Mouse (Mus musculus): ENCODE measurements around the gene Spon1. TPM values are rescaled to one million over a fixed set of nuclear protein-coding genes. Genes with fewer than 3 reads are reported as not detected.

The Spon1 gene
- polyA plus RNA-seq, 1 experiment from 2014 or later, result 30.2 TPM

DNA sequence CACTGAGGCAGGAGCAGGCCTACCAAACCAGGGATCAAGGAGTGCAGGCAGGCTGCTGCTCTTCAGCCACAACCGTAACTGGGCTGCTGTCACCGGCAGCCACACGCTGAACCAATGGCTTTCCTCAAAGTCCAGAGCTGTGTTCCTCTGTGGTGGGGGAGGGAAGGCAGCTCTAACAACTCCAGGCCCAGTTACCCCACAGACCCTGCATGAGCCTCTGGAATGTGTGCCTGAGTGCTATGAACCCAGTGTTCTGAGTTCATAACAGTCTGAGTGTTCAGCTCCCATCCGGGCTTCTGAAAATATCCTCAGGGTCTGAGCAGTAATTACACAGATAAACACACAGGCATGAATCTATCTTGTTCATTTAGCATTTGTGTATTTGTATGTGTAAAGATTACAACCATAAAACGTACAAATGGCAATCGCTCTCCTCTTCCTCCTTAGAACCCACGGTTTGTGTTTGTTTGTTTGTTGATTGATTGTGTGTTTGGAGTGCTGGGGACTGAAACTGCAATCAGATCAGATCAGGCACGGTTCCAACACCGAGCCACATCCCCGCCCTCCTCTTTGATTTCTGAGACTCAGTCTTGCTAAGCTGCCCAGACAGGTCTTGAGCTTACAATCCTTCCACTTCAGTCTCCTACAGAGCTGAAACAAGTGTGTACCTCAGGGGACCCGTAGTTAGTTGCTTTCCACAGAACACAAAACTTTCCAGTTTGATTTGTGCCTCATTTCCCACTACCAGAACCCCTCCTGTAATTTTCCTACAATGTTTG lies 299.8 kb downstream of the Spon1 start:
- Histone ChIP-seq H3K27me3 (no peaks in the 10 kb centered on the region), H3K27ac (replicated peaks) (peak overlapping the region; percentile 71), H3K4me3 (replicated peaks) (no peak overlapping the region), H3K9me3 (replicated peaks) (no peaks in the 10 kb centered on the region), H3K4me1 (peaks cover 28% of the 10 kb centered on the region), H3K4me2 (replicated peaks) (peak overlapping the region; percentile 62), H3K36me3 (no peaks in the 10 kb centered on the region), H3K9ac (no peak overlapping the region)
- ATAC-seq (ENCODE audit: insufficient number of reproducible peaks, low FRiP score, low TSS enrichment, low read depth), result no peak
- 29% methylated on average over 11 of the region's 11 CpGs for WGBS

- peak overlapping the region; percentile 37 for H3K4me3 ChIP-seq (replicated peaks)
- no peaks in the 10 kb centered on the region for H3K36me3 ChIP-seq
- ATAC-seq (ENCODE audit: insufficient number of reproducible peaks, low FRiP score, low TSS enrichment, low read depth), result 0 out of 2 replicates have a peak, but pooled peaks have one; percentile 20
- peaks cover 34% of the 10 kb centered on the region for H3K4me1 ChIP-seq
- peak overlapping the region; percentile 71 for H3K27ac ChIP-seq (replicated peaks)
- H3K27me3 ChIP-seq, result no peaks in the 10 kb centered on the region
- peak overlapping the region; percentile 62 for H3K4me2 ChIP-seq (replicated peaks)
- H3K9me3 ChIP-seq (replicated peaks), result no peaks in the 10 kb centered on the region
- H3K9ac ChIP-seq, result no peak overlapping the region
- WGBS, result 10% methylated on average over 14 of the region's 14 CpGs
Observed at GRCm38 (mm10) chr7:114066529-114067178, 300.9 kb downstream of the Spon1 start.

GRCm38 (mm10) chr7:114068956-114069533 lies 303.2 kb downstream of the Spon1 start:
- Histone ChIP-seq H3K9me3 (replicated peaks) (no peaks in the 10 kb centered on the region), H3K27me3 (no peaks in the 10 kb centered on the region), H3K27ac (replicated peaks) (no peak overlapping the region), H3K4me2 (replicated peaks) (no peak overlapping the region), H3K4me3 (replicated peaks) (no peak overlapping the region), H3K4me1 (peaks cover 41% of the 10 kb centered on the region), H3K36me3 (no peaks in the 10 kb centered on the region), H3K9ac (no peak overlapping the region)
- 74% methylated on average over 11 of the region's 11 CpGs for WGBS
- no peak for ATAC-seq (ENCODE audit: insufficient number of reproducible peaks, low FRiP score, low TSS enrichment, low read depth)

DNA sequence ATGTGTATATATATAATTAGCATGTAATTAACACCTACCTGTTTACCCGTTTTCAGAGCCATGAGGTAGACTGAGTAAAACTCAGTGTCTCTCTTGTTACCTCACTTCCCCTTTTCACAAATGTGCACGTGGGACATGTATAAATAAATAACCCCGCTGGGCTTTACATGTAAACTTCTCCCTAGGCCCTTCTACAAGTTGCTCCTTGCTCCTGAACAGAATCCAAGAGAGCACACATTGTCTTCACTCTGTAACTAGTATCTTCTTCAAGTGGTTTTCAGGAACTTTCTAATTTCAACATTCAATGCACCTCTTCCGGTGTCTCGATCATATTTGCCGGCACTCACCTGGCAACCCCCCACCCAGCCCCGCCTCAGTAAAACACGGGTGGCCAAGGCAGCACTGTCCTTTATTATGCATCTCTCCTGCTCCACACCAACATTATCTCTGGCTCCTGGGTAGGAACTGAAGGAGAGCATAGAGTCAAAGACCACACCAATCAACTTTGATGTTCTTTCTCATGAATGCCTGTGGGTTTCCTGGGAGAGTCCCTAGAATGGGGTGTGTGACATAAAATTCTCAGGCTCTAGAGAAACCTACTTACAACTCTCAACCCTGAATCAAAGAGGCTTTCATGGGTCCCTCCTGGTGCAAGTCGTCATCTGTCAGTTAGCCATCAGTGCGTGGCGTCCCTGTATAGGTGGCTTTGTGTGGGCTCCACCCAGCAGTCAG lies 304.1 kb downstream of the Spon1 start:
- no peak overlapping the region for H3K4me3 ChIP-seq (replicated peaks)
- no peak overlapping the region for H3K27ac ChIP-seq (replicated peaks)
- H3K9ac ChIP-seq, result no peak overlapping the region
- ATAC-seq (ENCODE audit: insufficient number of reproducible peaks, low FRiP score, low TSS enrichment, low read depth), result no peak
- H3K27me3 ChIP-seq, result no peaks in the 10 kb centered on the region
- peaks cover 38% of the 10 kb centered on the region for H3K4me1 ChIP-seq
- H3K4me2 ChIP-seq (replicated peaks), result no peak overlapping the region
- WGBS, result 81% methylated on average over 11 of the region's 11 CpGs
- no peaks in the 10 kb centered on the region for H3K36me3 ChIP-seq
- H3K9me3 ChIP-seq (replicated peaks), result no peaks in the 10 kb centered on the region

DNA sequence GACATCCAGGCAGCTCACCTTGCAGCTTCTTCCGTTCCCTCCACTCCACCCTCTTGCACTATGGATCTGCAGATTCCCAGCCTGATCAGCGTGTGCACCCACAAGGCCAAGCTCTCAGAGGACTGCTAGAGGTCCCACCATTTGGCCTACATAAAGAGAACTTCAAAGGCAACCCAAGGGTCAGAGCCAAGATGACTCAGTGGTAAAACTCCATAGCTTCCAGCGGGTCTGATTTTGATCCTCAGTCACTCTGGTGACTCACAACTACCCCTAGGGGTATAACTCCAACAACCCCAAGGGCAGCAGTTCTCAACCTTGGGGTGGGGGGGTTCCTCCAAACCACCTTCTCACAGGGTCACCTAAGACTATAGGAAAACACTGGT lies 304.7 kb downstream of the Spon1 start:
- Histone ChIP-seq H3K4me1 (peaks cover 33% of the 10 kb centered on the region), H3K27ac (replicated peaks) (no peak overlapping the region), H3K4me2 (replicated peaks) (no peak overlapping the region), H3K9me3 (replicated peaks) (no peaks in the 10 kb centered on the region), H3K36me3 (no peaks in the 10 kb centered on the region), H3K27me3 (no peaks in the 10 kb centered on the region), H3K4me3 (replicated peaks) (no peak overlapping the region), H3K9ac (no peak overlapping the region)
- WGBS, result 72% methylated on average over 3 of the region's 3 CpGs
- no peak for ATAC-seq (ENCODE audit: insufficient number of reproducible peaks, low FRiP score, low TSS enrichment, low read depth)

DNA sequence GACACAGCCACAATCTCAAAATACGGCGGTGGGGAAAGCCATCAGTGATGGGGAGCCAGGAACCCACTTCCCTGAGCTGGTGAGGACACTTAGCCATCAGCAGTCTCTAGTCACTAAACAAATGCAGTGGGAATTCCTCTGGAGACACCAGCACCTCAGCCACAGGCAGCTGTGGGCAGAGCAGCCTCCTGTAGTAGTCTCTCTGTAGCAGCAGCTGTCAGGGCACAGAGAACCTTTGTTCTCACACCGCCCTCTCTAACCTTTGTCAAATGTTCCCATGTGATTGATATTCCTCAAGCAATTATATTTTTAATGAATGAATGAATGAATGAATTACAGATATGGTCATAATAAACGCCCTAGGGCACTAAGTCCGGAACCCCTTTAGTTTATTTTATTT lies 305.6 kb downstream of the Spon1 start:
- H3K9ac ChIP-seq, result no peak overlapping the region
- no peak overlapping the region; the same call in 1 of the 2 replicates for H3K27ac ChIP-seq (replicated peaks)
- ATAC-seq (ENCODE audit: insufficient number of reproducible peaks, low FRiP score, low TSS enrichment, low read depth), result no peak
- 65% methylated on average over 5 of the region's 5 CpGs for WGBS
- no peaks in the 10 kb centered on the region for H3K36me3 ChIP-seq
- H3K27me3 ChIP-seq, result no peaks in the 10 kb centered on the region
- no peaks in the 10 kb centered on the region for H3K9me3 ChIP-seq (replicated peaks)
- H3K4me1 ChIP-seq, result peaks cover 25% of the 10 kb centered on the region
- H3K4me2 ChIP-seq (replicated peaks), result no peak overlapping the region
- no peak overlapping the region for H3K4me3 ChIP-seq (replicated peaks)

DNA sequence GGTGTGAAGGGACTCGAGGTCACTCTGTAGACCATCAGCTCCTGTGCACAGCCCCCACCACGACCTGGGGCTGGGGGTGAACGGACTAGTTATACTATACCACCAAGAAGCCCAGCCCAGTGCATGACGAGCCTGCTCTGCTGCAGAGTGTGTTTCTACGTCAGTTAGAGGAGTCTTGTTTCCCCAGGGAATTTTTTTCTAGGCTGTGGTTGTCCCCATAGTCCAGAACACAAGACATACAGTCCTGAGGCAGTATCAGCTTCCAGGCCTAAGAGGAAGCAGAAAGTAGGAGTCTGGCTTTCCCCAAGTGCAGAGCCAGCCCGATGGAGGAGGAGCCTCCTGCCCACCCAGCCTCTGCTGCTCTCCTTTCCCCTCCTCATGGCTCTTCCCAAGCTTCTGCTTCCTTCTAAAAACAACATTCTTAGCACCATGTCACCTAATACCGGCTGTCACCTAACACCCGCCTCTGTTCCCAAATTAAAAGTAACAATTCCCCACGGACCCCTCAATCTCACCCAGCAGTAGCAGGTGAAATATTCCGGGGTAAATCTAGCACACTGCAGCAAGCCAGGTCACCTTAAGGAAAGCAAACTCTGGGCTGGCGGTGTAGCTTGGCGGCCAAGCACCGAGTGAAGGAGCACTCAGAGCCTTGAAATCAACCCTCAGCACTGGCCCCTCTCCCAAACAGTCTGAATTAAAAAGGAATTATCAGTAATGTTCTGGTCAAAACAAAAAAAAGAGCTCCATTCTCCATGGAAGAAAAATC lies 306.2 kb downstream of the Spon1 start:
- Histone ChIP-seq H3K4me2 (replicated peaks) (peak overlapping the region; percentile 19), H3K4me1 (peaks cover 21% of the 10 kb centered on the region), H3K9ac (no peak overlapping the region), H3K27me3 (no peaks in the 10 kb centered on the region), H3K9me3 (replicated peaks) (no peaks in the 10 kb centered on the region), H3K4me3 (replicated peaks) (no peak overlapping the region), H3K36me3 (no peaks in the 10 kb centered on the region), H3K27ac (replicated peaks) (peak overlapping the region; percentile 65)
- 20% methylated on average over 13 of the region's 13 CpGs for WGBS
- ATAC-seq (ENCODE audit: insufficient number of reproducible peaks, low FRiP score, low TSS enrichment, low read depth), result peak; percentile 56; the same call in 1 of the 2 replicates

GRCm38 (mm10) chr7:114074133-114074532 lies 308.3 kb downstream of the Spon1 start:
- no peaks in the 10 kb centered on the region for H3K9me3 ChIP-seq (replicated peaks)
- ATAC-seq (ENCODE audit: insufficient number of reproducible peaks, low FRiP score, low TSS enrichment, low read depth), result no peak

GRCm38 (mm10) chr7:114074595-114074994 lies 308.8 kb downstream of the Spon1 start:
- H3K27me3 ChIP-seq, result no peaks in the 10 kb centered on the region
- peaks cover 21% of the 10 kb centered on the region for H3K4me1 ChIP-seq
- no peak for ATAC-seq (ENCODE audit: insufficient number of reproducible peaks, low FRiP score, low TSS enrichment, low read depth)
- H3K4me2 ChIP-seq (replicated peaks), result no peak overlapping the region
- H3K27ac ChIP-seq (replicated peaks), result no peak overlapping the region
- WGBS, result 76% methylated on average over 2 of the region's 2 CpGs
- no peaks in the 10 kb centered on the region for H3K9me3 ChIP-seq (replicated peaks)
- H3K4me3 ChIP-seq (replicated peaks), result no peak overlapping the region
- no peak overlapping the region for H3K9ac ChIP-seq
- H3K36me3 ChIP-seq, result no peaks in the 10 kb centered on the region

More at GRCm38 (mm10) chr7:114074133-114074532, 308.3 kb downstream of the Spon1 start:
- Histone ChIP-seq H3K36me3 (no peaks in the 10 kb centered on the region), H3K4me3 (replicated peaks) (no peak overlapping the region), H3K4me1 (peaks cover 21% of the 10 kb centered on the region), H3K27me3 (no peaks in the 10 kb centered on the region), H3K9ac (no peak overlapping the region), H3K27ac (replicated peaks) (no peak overlapping the region), H3K4me2 (replicated peaks) (no peak overlapping the region)
- 70% methylated on average over 7 of the region's 7 CpGs for WGBS

DNA sequence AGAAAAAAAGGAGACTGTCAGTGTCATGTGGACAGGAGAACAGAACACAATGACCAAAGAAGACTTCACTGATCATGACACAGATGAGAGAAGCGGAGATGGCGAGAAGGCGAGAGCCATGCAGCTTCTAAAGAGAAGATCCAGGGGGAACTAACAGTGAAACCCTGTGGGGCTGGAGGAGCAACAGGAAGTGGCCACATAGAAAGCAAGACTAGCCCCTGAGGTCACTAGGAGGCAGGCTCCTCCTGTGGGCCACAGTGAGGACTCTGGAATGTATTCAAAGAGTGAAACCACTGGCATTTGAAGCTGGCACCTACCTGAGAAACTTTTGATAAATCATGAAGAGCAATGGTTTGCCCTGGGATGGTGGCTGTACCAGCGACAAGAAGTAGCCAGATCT lies 313.5 kb downstream of the Spon1 start:
- 90% methylated on average over 4 of the region's 4 CpGs for WGBS
- ATAC-seq (ENCODE audit: insufficient number of reproducible peaks, low FRiP score, low TSS enrichment, low read depth), result no peak

More for the DNA sequence above, 313.5 kb downstream of the Spon1 start:
- no peak overlapping the region for H3K4me2 ChIP-seq (replicated peaks)
- H3K27ac ChIP-seq (replicated peaks), result no peak overlapping the region
- no peaks in the 10 kb centered on the region for H3K27me3 ChIP-seq
- no peak overlapping the region for H3K4me3 ChIP-seq (replicated peaks)
- H3K4me1 ChIP-seq, result 0 out of 2 replicates have a peak, but pooled peaks cover 4% of the 10 kb centered on the region
- H3K9me3 ChIP-seq (replicated peaks), result no peaks in the 10 kb centered on the region
- H3K36me3 ChIP-seq, result no peaks in the 10 kb centered on the region
- no peak overlapping the region for H3K9ac ChIP-seq
